Mouse (Mus musculus) cerebellum, adult 9-10 months (tissue): ENCODE results near the gene Hist1h3b.

Experiments used
- DNase-seq: peaks from one replicate; pipeline ENCODE4 v3.0.0; 2022

Hist1h3b gene

GRCm38 (mm10) chr13:23739069-23739921 is 12.8 kb upstream of the Hist1h3b start:
- DNase-seq, result peak; percentile 93

GRCm38 (mm10) chr13:23739922-23740252 is 12.2 kb upstream of the Hist1h3b start:
- DNase-seq, result no peak

- DNase-seq, result peak; percentile 23
Observed at GRCm38 (mm10) chr13:23740256-23740840, 11.7 kb upstream of the Hist1h3b start.

GRCm38 (mm10) chr13:23740910-23741309 is 11.2 kb upstream of the Hist1h3b start:
- DNase-seq, result no peak

GRCm38 (mm10) chr13:23742007-23742406 is 10.1 kb upstream of the Hist1h3b start:
- DNase-seq, result no peak

GRCm38 (mm10) chr13:23743215-23743614 is 8.9 kb upstream of the Hist1h3b start:
- DNase-seq, result no peak

- no peak for DNase-seq
Observed at GRCm38 (mm10) chr13:23743963-23744362, 8.1 kb upstream of the Hist1h3b start.

GRCm38 (mm10) chr13:23744421-23745380 is 7.4 kb upstream of the Hist1h3b start:
- DNase-seq, result peak; percentile 27

- DNase-seq, result peak; percentile 86
Observed at GRCm38 (mm10) chr13:23745381-23746161, 6.5 kb upstream of the Hist1h3b start, which contains the start of gene Hist1h3c. Hist1h3c (minus strand) TSS chr13:23745602.

- peak; percentile 94 for DNase-seq
Observed at GRCm38 (mm10) chr13:23746201-23747080, 5.6 kb upstream of the Hist1h3b start, which contains the start of gene Hist1h2bb. Hist1h2bb (plus strand) TSS chr13:23746734.

- DNase-seq, result peak; percentile 43
Observed at GRCm38 (mm10) chr13:23747081-23747891, 4.8 kb upstream of the Hist1h3b start.

- peak; percentile 17 for DNase-seq
Observed at GRCm38 (mm10) chr13:23747892-23748288, 4.2 kb upstream of the Hist1h3b start.

- DNase-seq, result peak; percentile 29
Observed at GRCm38 (mm10) chr13:23749563-23750121, 2.4 kb upstream of the Hist1h3b start.

GRCm38 (mm10) chr13:23750839-23751477 is 1.1 kb upstream of the Hist1h3b start, which contains the start of gene Hist1h2ab:
Hist1h2ab (plus strand) TSS chr13:23751126.
- DNase-seq, result peak; percentile 80

GRCm38 (mm10) chr13:23751478-23751956 is 550 bp upstream of the Hist1h3b start:
- peak; percentile 33 for DNase-seq

- DNase-seq, result no peak
Observed at GRCm38 (mm10) chr13:23752742-23753172, 690 bp downstream of the Hist1h3b start.

- no peak for DNase-seq
Observed at GRCm38 (mm10) chr13:23753314-23754078, 1.4 kb downstream of the Hist1h3b start.

GRCm38 (mm10) chr13:23755000-23755399 is 2.9 kb downstream of the Hist1h3b start:
- no peak for DNase-seq
